Mouse (Mus musculus): Measurements from ENCODE around the gene Slc22a13.

GRCm38 (mm10) chr9:119208998-119209397, at the start of gene Slc22a13:
- TF ChIP-seq FLI1 (IDR thresholded peaks at IDR 0.05; ENCODE audit: low read length) (no peak), GATA1 (IDR thresholded peaks at IDR 0.05; ENCODE audit: borderline replicate concordance, low read length) (no peak)
